Mouse (Mus musculus): Measurements from ENCODE around the gene Rara. TPM values are rescaled to one million over a fixed set of nuclear protein-coding genes. Genes with fewer than 3 reads are reported as not detected.
A peak's percentile ranks its signal among the peaks of the same experiment; 100 is the strongest.
"Not testable (repeated sequence)": the region's sequence is repeated elsewhere in the genome, so short reads cannot be mapped to it uniquely, and the experiment has no call there.

The Rara gene
- polyA plus RNA-seq, 1 experiment from 2014 or later: 34.9 TPM

GRCm38 (mm10) chr11:98916376-98916775, 11.2 kb upstream of the Rara start:
- 91% methylated on average over 3 of the region's 3 CpGs for whole genome bisulfite sequencing (ENCODE audit: insufficient replicate concordance)
- H3K36me3 ChIP-seq (ENCODE audit: control insufficient read depth, insufficient read depth, low read length): peaks cover 23% of the 10 kb centered on the region

GRCm38 (mm10) chr11:98917428-98918005, 10.1 kb upstream of the Rara start:
- peaks cover 14% of the 10 kb centered on the region for H3K4me1 ChIP-seq (ENCODE audit: control insufficient read depth, insufficient read depth, low read length)
- 49% methylated on average over 13 of the region's 13 CpGs for WGBS (ENCODE audit: insufficient replicate concordance)
- H3K36me3 ChIP-seq (ENCODE audit: control insufficient read depth, insufficient read depth, low read length): peaks cover 23% of the 10 kb centered on the region
- peak overlapping the region; percentile 19; the same call in 1 of the 2 replicates for H3K4me2 ChIP-seq
- H3K4me3 ChIP-seq (ENCODE audit: low read depth, low read length): no peak overlapping the region
- H3K27me3 ChIP-seq (ENCODE audit: control insufficient read depth, insufficient read depth, low read length): no peaks in the 10 kb centered on the region
- H3K9me3 ChIP-seq (replicated peaks; ENCODE audit: control insufficient read depth, low read length): no peaks in the 10 kb centered on the region
- ATAC-seq (replicated peaks; ENCODE audit: insufficient number of reproducible peaks, low FRiP score, low TSS enrichment): no peak
- H3K27ac ChIP-seq (ENCODE audit: low read depth, low read length): peak overlapping the region; percentile 22; the same call in 1 of the 2 replicates
- peak overlapping the region; percentile 34; the same call in 1 of the 2 replicates for H3K9ac ChIP-seq (ENCODE audit: low read depth, low read length)

More at GRCm38 (mm10) chr11:98916376-98916775, 11.2 kb upstream of the Rara start:
- H3K27ac ChIP-seq (ENCODE audit: low read depth, low read length); H3K27me3 ChIP-seq (ENCODE audit: control insufficient read depth, insufficient read depth, low read length); H3K9ac ChIP-seq (ENCODE audit: low read depth, low read length); ATAC-seq (replicated peaks; ENCODE audit: insufficient number of reproducible peaks, low FRiP score, low TSS enrichment); H3K4me3 ChIP-seq (ENCODE audit: low read depth, low read length); H3K9me3 ChIP-seq (replicated peaks; ENCODE audit: control insufficient read depth, low read length); H3K4me2 ChIP-seq: not testable (repeated sequence)
- H3K4me1 ChIP-seq (ENCODE audit: control insufficient read depth, insufficient read depth, low read length): peaks cover 14% of the 10 kb centered on the region

- ATAC-seq (replicated peaks; ENCODE audit: insufficient number of reproducible peaks, low FRiP score, low TSS enrichment): no peak
- Histone ChIP-seq H3K9ac (ENCODE audit: low read depth, low read length) (no peak overlapping the region), H3K4me3 (ENCODE audit: low read depth, low read length) (no peak overlapping the region), H3K4me1 (ENCODE audit: control insufficient read depth, insufficient read depth, low read length) (peaks cover 14% of the 10 kb centered on the region), H3K36me3 (ENCODE audit: control insufficient read depth, insufficient read depth, low read length) (peaks cover 23% of the 10 kb centered on the region), H3K9me3 (replicated peaks; ENCODE audit: control insufficient read depth, low read length) (no peaks in the 10 kb centered on the region), H3K27me3 (ENCODE audit: control insufficient read depth, insufficient read depth, low read length) (no peaks in the 10 kb centered on the region), H3K4me2 (peak overlapping the region; percentile 19; the same call in 1 of the 2 replicates), H3K27ac (ENCODE audit: low read depth, low read length) (peak overlapping the region; percentile 22; the same call in 1 of the 2 replicates)
- 76% methylated on average over 9 of the region's 9 CpGs for WGBS (ENCODE audit: insufficient replicate concordance)
Measured at GRCm38 (mm10) chr11:98918231-98918630, 9.4 kb upstream of the Rara start.

GRCm38 (mm10) chr11:98919009-98919408, 8.6 kb upstream of the Rara start:
- Histone ChIP-seq H3K27ac (ENCODE audit: low read depth, low read length) (no peak overlapping the region), H3K4me1 (ENCODE audit: control insufficient read depth, insufficient read depth, low read length) (peaks cover 14% of the 10 kb centered on the region), H3K9me3 (replicated peaks; ENCODE audit: control insufficient read depth, low read length) (no peaks in the 10 kb centered on the region), H3K4me2 (no peak overlapping the region), H3K4me3 (ENCODE audit: low read depth, low read length) (no peak overlapping the region), H3K27me3 (ENCODE audit: control insufficient read depth, insufficient read depth, low read length) (no peaks in the 10 kb centered on the region), H3K9ac (ENCODE audit: low read depth, low read length) (no peak overlapping the region), H3K36me3 (ENCODE audit: control insufficient read depth, insufficient read depth, low read length) (peaks cover 21% of the 10 kb centered on the region)
- ATAC-seq (replicated peaks; ENCODE audit: insufficient number of reproducible peaks, low FRiP score, low TSS enrichment): no peak
- 90% methylated on average over 11 of the region's 11 CpGs for WGBS (ENCODE audit: insufficient replicate concordance)

GRCm38 (mm10) chr11:98921813-98922212, 5.8 kb upstream of the Rara start:
- H3K27ac ChIP-seq (ENCODE audit: low read depth, low read length); H3K27me3 ChIP-seq (ENCODE audit: control insufficient read depth, insufficient read depth, low read length); H3K9me3 ChIP-seq (replicated peaks; ENCODE audit: control insufficient read depth, low read length); H3K9ac ChIP-seq (ENCODE audit: low read depth, low read length); ATAC-seq (replicated peaks; ENCODE audit: insufficient number of reproducible peaks, low FRiP score, low TSS enrichment); H3K4me2 ChIP-seq; H3K4me3 ChIP-seq (ENCODE audit: low read depth, low read length): not testable (repeated sequence)
- H3K36me3 ChIP-seq (ENCODE audit: control insufficient read depth, insufficient read depth, low read length): peaks cover 15% of the 10 kb centered on the region; the same call in 1 of the 2 replicates
- WGBS (ENCODE audit: insufficient replicate concordance): 52% methylated on average over 15 of the region's 15 CpGs
- peaks cover 35% of the 10 kb centered on the region for H3K4me1 ChIP-seq (ENCODE audit: control insufficient read depth, insufficient read depth, low read length)

GRCm38 (mm10) chr11:98922307-98922706, 5.3 kb upstream of the Rara start:
- Histone ChIP-seq H3K4me1 (ENCODE audit: control insufficient read depth, insufficient read depth, low read length) (peaks cover 32% of the 10 kb centered on the region), H3K36me3 (ENCODE audit: control insufficient read depth, insufficient read depth, low read length) (peaks cover 12% of the 10 kb centered on the region; the same call in 1 of the 2 replicates)
- not testable (repeated sequence) for H3K27ac ChIP-seq (ENCODE audit: low read depth, low read length); H3K9me3 ChIP-seq (replicated peaks; ENCODE audit: control insufficient read depth, low read length); H3K9ac ChIP-seq (ENCODE audit: low read depth, low read length); H3K4me3 ChIP-seq (ENCODE audit: low read depth, low read length); H3K4me2 ChIP-seq; ATAC-seq (replicated peaks; ENCODE audit: insufficient number of reproducible peaks, low FRiP score, low TSS enrichment); H3K27me3 ChIP-seq (ENCODE audit: control insufficient read depth, insufficient read depth, low read length)
- 53% methylated on average over 10 of the region's 10 CpGs for WGBS (ENCODE audit: insufficient replicate concordance)

GRCm38 (mm10) chr11:98922851-98923711, 4.5 kb upstream of the Rara start:
- H3K27me3 ChIP-seq (ENCODE audit: control insufficient read depth, insufficient read depth, low read length); H3K9me3 ChIP-seq (replicated peaks; ENCODE audit: control insufficient read depth, low read length); H3K9ac ChIP-seq (ENCODE audit: low read depth, low read length); ATAC-seq (replicated peaks; ENCODE audit: insufficient number of reproducible peaks, low FRiP score, low TSS enrichment); H3K4me2 ChIP-seq; H3K4me3 ChIP-seq (ENCODE audit: low read depth, low read length): not testable (repeated sequence)
- Histone ChIP-seq H3K36me3 (ENCODE audit: control insufficient read depth, insufficient read depth, low read length) (peaks cover 12% of the 10 kb centered on the region; the same call in 1 of the 2 replicates), H3K27ac (ENCODE audit: low read depth, low read length) (peak overlapping the region; percentile 3; the same call in 1 of the 2 replicates), H3K4me1 (ENCODE audit: control insufficient read depth, insufficient read depth, low read length) (peaks cover 29% of the 10 kb centered on the region)
- 59% methylated on average over 16 of the region's 16 CpGs for WGBS (ENCODE audit: insufficient replicate concordance)

GRCm38 (mm10) chr11:98924633-98925175, 2.9 kb upstream of the Rara start:
- H3K27me3 ChIP-seq (ENCODE audit: control insufficient read depth, insufficient read depth, low read length): no peaks in the 10 kb centered on the region
- H3K4me3 ChIP-seq (ENCODE audit: low read depth, low read length): no peak overlapping the region
- no peak overlapping the region for H3K4me2 ChIP-seq
- H3K9me3 ChIP-seq (replicated peaks; ENCODE audit: control insufficient read depth, low read length): no peaks in the 10 kb centered on the region
- H3K9ac ChIP-seq (ENCODE audit: low read depth, low read length): 0 out of 2 replicates have a peak overlapping the region, but pooled peaks have one; percentile 28
- 0 out of 2 replicates have a peak overlapping the region, but pooled peaks have one; percentile 22 for H3K27ac ChIP-seq (ENCODE audit: low read depth, low read length)
- 48% methylated on average over 5 of the region's 5 CpGs for WGBS (ENCODE audit: insufficient replicate concordance)
- peaks cover 5% of the 10 kb centered on the region; the same call in 1 of the 2 replicates for H3K36me3 ChIP-seq (ENCODE audit: control insufficient read depth, insufficient read depth, low read length)
- peaks cover 43% of the 10 kb centered on the region for H3K4me1 ChIP-seq (ENCODE audit: control insufficient read depth, insufficient read depth, low read length)
- no peak for ATAC-seq (replicated peaks; ENCODE audit: insufficient number of reproducible peaks, low FRiP score, low TSS enrichment)

Measured in heart, embryonic 11.5 days (tissue).